Mouse (Mus musculus): ENCODE results near the gene Git2.

DNA sequence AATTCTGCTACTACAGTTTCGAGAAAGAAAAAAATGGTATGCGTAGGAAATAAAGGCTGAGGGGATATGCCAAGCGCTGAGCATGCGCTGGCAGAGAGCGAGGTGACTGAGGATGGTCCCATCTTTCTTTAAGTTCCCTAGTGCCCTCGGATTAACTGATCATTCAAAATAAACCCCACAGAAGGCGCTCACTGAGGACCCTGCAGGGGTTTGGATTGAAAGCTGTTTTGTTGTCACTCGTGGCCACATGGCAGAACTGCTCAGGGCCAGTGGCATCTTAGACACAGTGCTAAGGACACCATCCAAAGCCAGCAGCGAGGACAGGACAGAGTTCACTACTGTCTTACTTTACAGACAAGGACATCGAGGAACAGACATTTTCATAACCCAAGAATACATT, 25.0 kb downstream of the Git2 start:
- no peak for TF ChIP-seq ZNF384 (IDR thresholded peaks at IDR 0.05; ENCODE audit: low read depth, low read length)
- TF ChIP-seq CHD2 (IDR thresholded peaks at IDR 0.05; ENCODE audit: low read depth, low read length), result no peak
- TF ChIP-seq ZC3H11A (IDR thresholded peaks at IDR 0.05; ENCODE audit: borderline replicate concordance, low read depth, low read length), result no peak
- no peak for TF ChIP-seq HCFC1 (IDR thresholded peaks at IDR 0.05; ENCODE audit: borderline replicate concordance, insufficient read depth, low read length)

Measured in ES-E14 (cell line).